Mouse (Mus musculus): ENCODE measurements around the gene Cyth3.

DNA sequence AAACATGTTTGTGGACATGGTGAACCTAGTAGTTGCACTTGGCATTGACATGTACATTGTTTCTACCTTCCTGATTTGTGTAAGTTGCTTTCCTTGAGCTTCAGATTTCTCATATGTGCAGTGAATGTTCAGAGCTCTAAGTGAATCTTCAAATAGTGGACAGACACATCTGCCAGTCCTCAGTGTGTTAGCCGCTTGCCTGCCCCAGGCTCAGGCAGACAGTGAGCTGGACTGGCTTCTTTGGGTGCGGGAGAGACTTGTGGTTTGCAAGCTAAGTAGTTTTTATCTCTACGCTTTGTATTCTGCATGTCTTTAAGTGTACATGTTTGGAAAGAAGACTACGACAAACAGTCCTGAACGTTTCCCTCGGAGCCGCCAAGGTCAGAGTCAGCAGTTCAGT, 13.9 kb downstream of the Cyth3 start:
- TF ChIP-seq GATA1 (IDR thresholded peaks at IDR 0.05; ENCODE audit: borderline replicate concordance, low read length) = no peak
- no peak for TF ChIP-seq GATA2 (IDR thresholded peaks at IDR 0.05; ENCODE audit: borderline replicate concordance, low read depth, low read length)
- no peak for TF ChIP-seq POLR2AphosphoS5 (IDR thresholded peaks at IDR 0.05; ENCODE audit: insufficient replicate concordance, low read depth, low read length)
